Mouse (Mus musculus) heart, adult 2 months (tissue): ENCODE measurements around the gene Omt2b. TPM values are rescaled to one million over a fixed set of nuclear protein-coding genes. Genes with fewer than 3 reads are reported as not detected.
"Not testable (repeated sequence)": the region's sequence is repeated elsewhere in the genome, so short reads cannot be mapped to it uniquely, and the experiment has no call there.

Source experiments
- DNase-seq, 2 experiments: peaks; one replicate each; pipeline ENCODE4 v3.0.0; 2021
- H3K27ac ChIP-seq: fragments of 200-600 bp; 2 replicates; pipeline ENCODE4 v1.8.1; 2022
- H3K27me3 ChIP-seq: fragments of 200-500 bp; 2 replicates; pipeline ENCODE4 v1.6.1; 2012; ENCODE audit warnings: mild to moderate bottlenecking, low read length, inconsistent platforms, mixed read lengths; ENCODE audit not compliant: control insufficient read depth, insufficient read depth
- H3K36me3 ChIP-seq: fragments of 200-500 bp; 2 replicates; pipeline ENCODE4 v1.6.1; 2012; ENCODE audit warnings: low read length, inconsistent platforms; ENCODE audit not compliant: control insufficient read depth, insufficient read depth
- H3K4me1 ChIP-seq: fragments of 200-500 bp; 2 replicates; pipeline ENCODE4 v1.6.1; 2011; ENCODE audit warnings: low read length; ENCODE audit not compliant: control insufficient read depth, insufficient read depth
- H3K4me3 ChIP-seq: fragments of 200-600 bp; 2 replicates; pipeline ENCODE4 v1.8.1; 2022
- H3K79me2 ChIP-seq: fragments of 200-500 bp; replicated peaks from 2 replicates; pipeline ENCODE4 v1.6.1; 2012; ENCODE audit warnings: mild to moderate bottlenecking, inconsistent platforms, low read length, moderate library complexity, mixed read lengths; ENCODE audit not compliant: control insufficient read depth, insufficient read depth
- H3K9ac ChIP-seq: fragments of 200-500 bp; 2 replicates; pipeline ENCODE4 v1.6.1; 2012; ENCODE audit warnings: low read depth, mild to moderate bottlenecking, control low read depth, inconsistent platforms, low read length, mixed read lengths
- CTCF ChIP-seq: fragments of 200-600 bp; IDR thresholded peaks from 2 replicates; pipeline ENCODE4 v1.8.1; 2022; ENCODE audit warnings: antibody characterized with exemption, mild to moderate bottlenecking, moderate library complexity
- EP300 ChIP-seq: fragments of 200-500 bp; IDR thresholded peaks from 2 replicates; pipeline ENCODE4 v1.6.1; 2011; ENCODE audit warnings: low read depth, low read length, control low read depth; ENCODE audit not compliant: insufficient read depth
- POLR2A ChIP-seq: fragments of 200-500 bp; IDR thresholded peaks from 2 replicates; pipeline ENCODE4 v1.6.1; 2011; ENCODE audit warnings: mild to moderate bottlenecking, low read depth, low read length, control low read depth; ENCODE audit not compliant: insufficient read depth
- WGBS: fragments of 180-500 bp; shearing (Covaris S2); methylation state at CpG from one replicate; pipeline ENCODE4 v1.1.7; 2018; 5-methylcytosine and 5-hydroxymethylcytosine counted together
- intact Hi-C: fragments of 180-260 bp; cut with DNase I; formaldehyde crosslinking; loops from one replicate; pipeline ENCODE4 v1.15.1; 2025
- polyA plus RNA-seq: library from polyadenylated mRNA; depleted of rRNA; stranded (reverse); fragments of >200 nt; gene quantifications from 2 replicates; pipeline ENCODE4 v1.2.3, GENCODE M21; 2012
- total RNA-seq, 2 experiments: library from RNA; stranded (reverse); gene quantifications; 2 replicates each; pipeline ENCODE4 v1.2.3; 2021

Omt2b gene
- total and polyA plus RNA-seq, 3 experiments: not detected

- H3K27me3 ChIP-seq, H3K4me3 ChIP-seq, H3K79me2 ChIP-seq, intact Hi-C loops, H3K27ac ChIP-seq, H3K36me3 ChIP-seq, H3K4me1 ChIP-seq, H3K9ac ChIP-seq: not testable (repeated sequence)
- peak; percentile 21 to 61 for DNase-seq
- 15% methylated on average over 8 of the region's 8 CpGs for WGBS
- peak; percentile 86 for TF ChIP-seq CTCF
These were observed 12.9 kb downstream of the Omt2b start for GRCm38 (mm10) chr9:78340324-78340723.

GRCm38 (mm10) chr9:78342494-78342893 lies 15.1 kb downstream of the Omt2b start:
- WGBS: 80% methylated on average over 4 of the region's 4 CpGs
- H3K4me1 ChIP-seq, H3K79me2 ChIP-seq, H3K36me3 ChIP-seq, DNase-seq, H3K9ac ChIP-seq, intact Hi-C loops, H3K27me3 ChIP-seq, H3K27ac ChIP-seq, H3K4me3 ChIP-seq: not testable (repeated sequence)

- H3K4me3 ChIP-seq, H3K27me3 ChIP-seq, H3K79me2 ChIP-seq, H3K9ac ChIP-seq, H3K4me1 ChIP-seq, intact Hi-C loops, H3K27ac ChIP-seq, DNase-seq, H3K36me3 ChIP-seq: not testable (repeated sequence)
- WGBS: 73% methylated on average over 9 of the region's 9 CpGs
These were observed 15.7 kb downstream of the Omt2b start for GRCm38 (mm10) chr9:78343055-78343454.

GRCm38 (mm10) chr9:78345235-78345634 lies 17.8 kb downstream of the Omt2b start:
- DNase-seq, H3K9ac ChIP-seq, H3K4me3 ChIP-seq, H3K4me1 ChIP-seq, H3K79me2 ChIP-seq, intact Hi-C loops, H3K27me3 ChIP-seq, H3K27ac ChIP-seq, H3K36me3 ChIP-seq: not testable (repeated sequence)
- 63% methylated on average over 4 of the region's 4 CpGs for WGBS

- no peaks in the 10 kb centered on the region for H3K79me2 ChIP-seq
- TF ChIP-seq EP300 (no peak), CTCF (no peak), POLR2A (no peak)
- no peaks in the 10 kb centered on the region for H3K27me3 ChIP-seq
- no peak overlapping the region for H3K4me3 ChIP-seq
- no peak for DNase-seq
- WGBS: 57% methylated on average over 3 of the region's 3 CpGs
- intact Hi-C loops: no loop called here
- no peak overlapping the region for H3K27ac ChIP-seq
- H3K4me1 ChIP-seq: no peaks in the 10 kb centered on the region
- H3K9ac ChIP-seq: no peak overlapping the region
- H3K36me3 ChIP-seq: no peaks in the 10 kb centered on the region
These were observed 19.6 kb downstream of the Omt2b start for GRCm38 (mm10) chr9:78347004-78347403.

GRCm38 (mm10) chr9:78348206-78349004 lies 21.0 kb downstream of the Omt2b start:
- H3K4me1 ChIP-seq, H3K36me3 ChIP-seq, H3K27ac ChIP-seq, H3K27me3 ChIP-seq, H3K4me3 ChIP-seq, H3K9ac ChIP-seq, H3K79me2 ChIP-seq, intact Hi-C loops: not testable (repeated sequence)
- WGBS: 61% methylated on average over 6 of the region's 6 CpGs
- DNase-seq: peak in 1 of 2 experiments; percentile 7

GRCm38 (mm10) chr9:78349141-78349540 lies 21.8 kb downstream of the Omt2b start:
- H3K27me3 ChIP-seq, H3K4me3 ChIP-seq, DNase-seq, H3K9ac ChIP-seq, H3K36me3 ChIP-seq, H3K79me2 ChIP-seq, H3K27ac ChIP-seq, H3K4me1 ChIP-seq, intact Hi-C loops: not testable (repeated sequence)
- 76% methylated on average over 3 of the region's 3 CpGs for WGBS

GRCm38 (mm10) chr9:78350007-78350406 lies 22.6 kb downstream of the Omt2b start:
- H3K9ac ChIP-seq, intact Hi-C loops, DNase-seq, H3K79me2 ChIP-seq, H3K36me3 ChIP-seq, H3K4me3 ChIP-seq, H3K27me3 ChIP-seq, H3K27ac ChIP-seq, H3K4me1 ChIP-seq: not testable (repeated sequence)
